Mouse (Mus musculus): Measurements from ENCODE around the gene Uba5.

DNA sequence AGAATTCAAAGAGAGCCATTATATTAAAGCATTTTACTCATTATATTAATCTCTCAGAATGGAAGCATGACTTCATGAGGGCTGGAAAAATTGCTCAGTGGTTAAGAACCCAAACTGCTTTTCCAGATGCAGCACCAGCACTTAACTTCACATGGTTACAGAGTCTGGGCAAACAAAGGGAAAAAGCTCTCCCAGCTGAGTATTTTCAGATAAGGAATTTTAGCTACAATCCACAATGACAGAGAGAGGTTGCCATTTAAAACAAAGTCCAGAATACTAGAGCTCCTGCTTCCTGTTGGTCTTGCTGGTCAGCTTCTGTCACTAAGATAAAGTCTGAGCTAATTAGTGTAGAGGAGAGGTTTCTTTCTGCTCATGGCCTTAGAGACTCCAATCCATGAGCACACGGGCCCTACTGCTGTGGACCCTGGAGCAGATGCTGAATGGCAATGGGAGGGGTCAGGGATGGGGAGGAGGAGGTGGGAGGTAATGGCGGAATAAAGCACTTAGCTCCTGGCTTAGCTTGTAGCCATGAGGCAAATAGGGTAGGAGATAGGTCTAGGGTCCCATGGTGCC lies 45.7 kb upstream of the Uba5 start:
- no peak for TF ChIP-seq POLR2A (IDR thresholded peaks at IDR 0.05; ENCODE audit: control insufficient read depth, extremely low read depth, insufficient read depth, low read length, poor library complexity)
- TF ChIP-seq CTCF (IDR thresholded peaks at IDR 0.05; ENCODE audit: borderline replicate concordance, control insufficient read depth, extremely low read depth, insufficient read depth, low read length, poor library complexity): no peak

All from thymus, adult 2 months (tissue).